Mouse (Mus musculus): ENCODE data around the gene Tspan4. TPM values are rescaled to one million over a fixed set of nuclear protein-coding genes. Genes with fewer than 3 reads are reported as not detected.

Tspan4 gene
- polyA plus RNA-seq, 1 experiment from 2014 or later: 36.8 TPM

DNA sequence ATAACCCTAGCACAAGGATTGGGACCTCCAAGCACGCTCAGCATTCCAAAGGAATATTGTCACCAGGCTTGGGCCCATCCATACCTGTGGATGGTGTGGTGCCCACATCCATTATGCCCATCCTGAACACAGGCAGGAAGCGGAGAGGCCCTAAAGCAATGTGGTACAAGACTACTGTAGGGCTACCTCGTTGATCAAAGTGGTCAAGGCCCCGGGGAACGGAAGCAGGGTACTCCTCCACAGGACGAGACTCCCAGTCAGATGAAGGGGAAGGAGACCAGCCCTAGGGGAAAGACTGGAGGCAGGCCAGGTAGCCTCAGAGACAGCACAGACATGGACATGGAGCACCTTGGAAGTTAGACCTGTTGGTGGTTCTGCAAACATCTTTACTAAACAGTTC lies 2.3 kb upstream of the Tspan4 start:
- no peaks in the 10 kb centered on the region for H3K27me3 ChIP-seq
- H3K9ac ChIP-seq: no peak overlapping the region
- ATAC-seq (ENCODE audit: insufficient number of reproducible peaks, insufficient read depth, low FRiP score, low TSS enrichment): no peak
- no peak overlapping the region for H3K4me3 ChIP-seq
- H3K27ac ChIP-seq: no peak overlapping the region
- peaks cover 57% of the 10 kb centered on the region for H3K4me1 ChIP-seq
- WGBS: 85% methylated on average over 6 of the region's 6 CpGs
- peaks cover 36% of the 10 kb centered on the region for H3K36me3 ChIP-seq
- no peak overlapping the region for H3K4me2 ChIP-seq (replicated peaks)
- no peaks in the 10 kb centered on the region for H3K9me3 ChIP-seq

DNA sequence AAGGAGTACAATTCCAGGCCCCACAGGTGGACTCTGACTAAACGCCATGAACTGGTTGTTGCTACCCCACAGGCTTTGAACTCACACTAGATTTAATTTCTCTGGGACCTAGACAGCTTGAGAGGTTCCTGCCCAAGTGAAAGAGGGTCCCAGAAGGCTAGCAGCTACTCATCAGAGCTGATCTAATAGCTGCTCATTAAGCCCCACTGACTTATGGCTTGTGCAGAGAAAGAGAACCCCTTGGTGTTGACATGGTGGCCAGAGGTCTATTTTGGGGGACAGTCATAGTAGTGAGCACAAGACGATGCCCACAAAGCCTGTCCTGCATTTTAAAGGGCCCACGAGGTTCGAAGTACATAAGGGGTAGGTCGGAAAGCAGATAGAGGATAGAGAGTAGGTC lies 880 bp upstream of the Tspan4 start:
- H3K9me3 ChIP-seq: no peaks in the 10 kb centered on the region
- H3K36me3 ChIP-seq: peaks cover 36% of the 10 kb centered on the region
- H3K4me3 ChIP-seq: peak overlapping the region; percentile 80
- H3K27me3 ChIP-seq: no peaks in the 10 kb centered on the region
- peaks cover 53% of the 10 kb centered on the region for H3K4me1 ChIP-seq
- peak overlapping the region; percentile 73 for H3K9ac ChIP-seq
- H3K4me2 ChIP-seq (replicated peaks): peak overlapping the region; percentile 81
- ATAC-seq (ENCODE audit: insufficient number of reproducible peaks, insufficient read depth, low FRiP score, low TSS enrichment): no peak
- H3K27ac ChIP-seq: no peak overlapping the region
- WGBS: 10% methylated on average over 5 of the region's 5 CpGs

DNA sequence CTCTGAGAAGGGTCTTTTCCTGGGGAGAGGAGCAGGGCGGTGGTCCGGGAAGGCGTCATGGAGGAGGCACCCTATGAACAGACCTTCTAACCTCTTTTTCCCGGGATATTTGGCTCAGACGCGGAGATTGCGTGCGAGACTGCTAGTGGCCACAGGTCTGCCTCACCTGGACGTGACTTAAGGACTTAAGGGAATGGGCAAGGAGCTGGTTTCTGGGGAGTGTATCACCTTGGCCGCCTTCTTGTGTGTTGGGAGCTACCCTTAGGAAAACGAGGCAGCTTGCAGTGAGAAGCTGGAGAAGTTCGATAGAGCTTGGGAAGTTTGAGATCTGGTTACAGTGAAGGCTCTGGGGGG lies 742 bp downstream of the Tspan4 start:
- H3K4me1 ChIP-seq: peaks cover 45% of the 10 kb centered on the region
- H3K9me3 ChIP-seq: no peaks in the 10 kb centered on the region
- H3K36me3 ChIP-seq: peaks cover 20% of the 10 kb centered on the region
- peak overlapping the region; percentile 80 for H3K4me3 ChIP-seq
- peak overlapping the region; percentile 81 for H3K4me2 ChIP-seq (replicated peaks)
- H3K9ac ChIP-seq: peak overlapping the region; percentile 73
- WGBS: under 1% methylated on average over 12 of the region's 12 CpGs
- H3K27ac ChIP-seq: peak overlapping the region; percentile 85
- ATAC-seq (ENCODE audit: insufficient number of reproducible peaks, insufficient read depth, low FRiP score, low TSS enrichment): peak; percentile 3; the same call in 1 of the 2 replicates
- no peaks in the 10 kb centered on the region for H3K27me3 ChIP-seq

DNA sequence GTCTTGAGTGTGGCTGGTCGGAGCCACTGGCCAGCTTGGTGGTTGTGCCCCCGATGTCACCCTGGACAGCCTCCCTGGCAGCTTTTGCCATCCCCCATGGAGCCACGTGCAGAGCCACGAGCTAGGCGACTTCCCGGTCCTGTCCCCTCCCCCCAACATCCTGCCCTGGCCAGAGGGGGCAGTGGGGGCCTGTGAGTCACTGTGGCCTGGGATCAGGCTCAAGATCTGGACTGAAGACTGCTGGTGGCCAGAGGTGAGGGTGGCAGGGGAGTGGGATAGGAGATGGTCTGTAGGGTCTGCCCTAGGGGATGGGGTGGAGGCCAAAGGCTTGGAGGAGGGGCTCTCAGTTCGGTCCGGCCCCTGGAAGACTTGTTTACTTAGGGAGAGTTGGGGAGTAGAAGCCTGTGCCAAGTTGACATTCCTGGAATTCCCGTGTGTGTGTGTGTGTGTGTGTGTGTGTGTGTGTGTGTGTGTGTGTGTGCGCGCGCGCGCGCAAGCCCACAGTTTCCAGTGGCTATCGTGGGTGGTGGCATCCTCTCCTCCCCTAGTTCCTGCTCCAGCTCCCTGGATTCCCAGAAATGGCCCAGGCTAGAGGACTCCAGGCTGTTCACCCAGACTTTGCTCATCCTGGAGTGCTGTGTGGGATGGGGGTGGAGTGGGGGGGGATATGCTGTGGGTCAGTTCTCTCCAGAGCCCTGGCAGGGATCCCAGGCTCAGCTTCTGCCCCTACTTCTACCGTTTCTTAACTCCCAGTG lies 1.4 kb downstream of the Tspan4 start:
- 2% methylated on average over 17 of the region's 17 CpGs for WGBS
- peak overlapping the region; percentile 85 for H3K27ac ChIP-seq
- H3K9ac ChIP-seq: peak overlapping the region; percentile 73
- peaks cover 51% of the 10 kb centered on the region for H3K4me1 ChIP-seq
- peaks cover 5% of the 10 kb centered on the region; the same call in 1 of the 2 replicates for H3K27me3 ChIP-seq
- no peaks in the 10 kb centered on the region for H3K9me3 ChIP-seq
- H3K4me3 ChIP-seq: peak overlapping the region; percentile 80
- ATAC-seq (ENCODE audit: insufficient number of reproducible peaks, insufficient read depth, low FRiP score, low TSS enrichment): peak; percentile 36
- H3K4me2 ChIP-seq (replicated peaks): peak overlapping the region; percentile 81
- H3K36me3 ChIP-seq: peaks cover 14% of the 10 kb centered on the region

DNA sequence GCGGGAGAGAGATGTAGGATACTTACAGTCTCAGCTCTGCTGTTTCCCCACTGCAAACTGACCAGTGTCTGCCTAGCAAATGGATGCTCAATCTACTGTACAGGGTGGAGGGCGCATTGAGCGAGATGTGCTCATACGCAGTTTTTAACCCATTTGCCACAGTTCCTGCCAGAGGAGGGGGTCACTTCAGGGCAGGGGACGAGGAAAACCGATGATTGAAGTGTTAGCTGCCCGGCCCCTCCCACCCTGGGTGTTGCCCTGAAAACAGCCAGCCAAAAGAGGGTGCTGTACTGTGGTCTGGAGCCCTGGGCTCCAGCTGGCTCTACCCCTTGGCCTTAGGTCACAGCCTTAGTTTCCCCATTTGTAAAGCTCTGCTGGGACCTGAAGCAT lies 1.9 kb downstream of the Tspan4 start:
- H3K9me3 ChIP-seq: no peaks in the 10 kb centered on the region
- ATAC-seq (ENCODE audit: insufficient number of reproducible peaks, insufficient read depth, low FRiP score, low TSS enrichment): no peak
- H3K27ac ChIP-seq: peak overlapping the region; percentile 85
- H3K9ac ChIP-seq: peak overlapping the region; percentile 73
- peaks cover 7% of the 10 kb centered on the region for H3K27me3 ChIP-seq
- peaks cover 10% of the 10 kb centered on the region for H3K36me3 ChIP-seq
- H3K4me1 ChIP-seq: peaks cover 57% of the 10 kb centered on the region
- 14% methylated on average over 7 of the region's 7 CpGs for WGBS
- H3K4me3 ChIP-seq: peak overlapping the region; percentile 80
- peak overlapping the region; percentile 81 for H3K4me2 ChIP-seq (replicated peaks)

DNA sequence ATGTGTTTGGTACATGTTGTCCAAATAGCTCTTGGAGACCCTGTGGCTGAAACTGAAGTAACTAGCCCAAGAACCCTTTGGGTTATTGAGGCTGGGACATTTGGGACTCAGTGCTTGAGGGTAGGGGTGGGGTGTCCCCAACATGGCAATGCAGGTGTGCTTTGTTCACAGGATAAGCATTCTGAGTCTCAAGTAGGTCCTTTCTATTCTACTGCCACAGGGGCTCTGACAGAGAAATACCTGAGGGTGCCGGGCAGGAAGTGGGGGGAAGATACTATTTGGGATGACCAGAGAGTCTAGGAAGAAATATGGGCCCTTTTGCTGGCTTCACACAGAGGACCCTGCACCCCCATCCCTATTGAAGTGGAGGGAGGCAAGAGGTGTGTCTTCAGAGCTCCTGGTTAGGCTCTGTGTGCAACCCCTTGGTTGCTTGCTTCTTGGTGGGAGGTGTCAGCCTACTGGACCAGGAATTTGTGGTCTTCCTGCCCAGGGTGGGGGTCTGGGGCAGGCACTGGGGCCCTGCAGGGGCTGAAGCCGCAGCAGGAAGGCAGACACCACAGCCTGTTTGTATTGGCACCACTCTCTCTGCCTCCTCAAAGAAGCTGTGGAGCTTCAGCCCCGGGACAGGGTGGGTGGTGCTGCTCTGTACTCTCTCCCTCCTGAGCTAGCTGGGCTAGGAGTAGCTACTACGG lies 2.7 kb downstream of the Tspan4 start:
- Histone ChIP-seq H3K4me1 (peaks cover 64% of the 10 kb centered on the region), H3K9ac (no peak overlapping the region), H3K4me2 (replicated peaks) (peak overlapping the region; percentile 19), H3K9me3 (no peaks in the 10 kb centered on the region), H3K36me3 (peaks cover 2% of the 10 kb centered on the region), H3K4me3 (no peak overlapping the region), H3K27me3 (peaks cover 15% of the 10 kb centered on the region), H3K27ac (peak overlapping the region; percentile 85)
- WGBS: 58% methylated on average over 4 of the region's 4 CpGs
- ATAC-seq (ENCODE audit: insufficient number of reproducible peaks, insufficient read depth, low FRiP score, low TSS enrichment): no peak

DNA sequence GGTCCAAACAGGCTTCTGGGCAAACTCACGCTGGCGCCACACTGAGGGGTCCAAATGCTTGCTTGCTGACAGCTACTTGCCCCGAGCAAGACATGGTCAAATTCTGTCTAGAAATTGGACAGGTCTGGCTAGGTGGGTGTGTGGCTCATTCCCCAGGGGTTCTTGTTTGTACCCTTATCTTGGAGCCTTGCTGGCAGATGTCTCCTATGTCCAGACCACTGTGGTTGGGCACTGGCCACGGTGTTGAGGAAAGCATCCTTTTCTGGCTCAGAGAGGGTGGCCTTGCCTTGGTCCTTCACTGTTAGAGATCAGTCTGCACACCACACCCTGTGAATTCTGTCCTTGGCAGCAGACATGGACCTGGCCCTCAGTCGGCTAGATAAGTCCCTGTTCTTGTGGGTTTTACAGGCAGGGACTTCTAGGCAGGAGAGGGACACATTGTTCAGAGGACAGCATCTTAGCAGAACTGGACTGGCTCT lies 3.3 kb downstream of the Tspan4 start:
- no peak overlapping the region for H3K4me3 ChIP-seq
- H3K9ac ChIP-seq: no peak overlapping the region

DNA sequence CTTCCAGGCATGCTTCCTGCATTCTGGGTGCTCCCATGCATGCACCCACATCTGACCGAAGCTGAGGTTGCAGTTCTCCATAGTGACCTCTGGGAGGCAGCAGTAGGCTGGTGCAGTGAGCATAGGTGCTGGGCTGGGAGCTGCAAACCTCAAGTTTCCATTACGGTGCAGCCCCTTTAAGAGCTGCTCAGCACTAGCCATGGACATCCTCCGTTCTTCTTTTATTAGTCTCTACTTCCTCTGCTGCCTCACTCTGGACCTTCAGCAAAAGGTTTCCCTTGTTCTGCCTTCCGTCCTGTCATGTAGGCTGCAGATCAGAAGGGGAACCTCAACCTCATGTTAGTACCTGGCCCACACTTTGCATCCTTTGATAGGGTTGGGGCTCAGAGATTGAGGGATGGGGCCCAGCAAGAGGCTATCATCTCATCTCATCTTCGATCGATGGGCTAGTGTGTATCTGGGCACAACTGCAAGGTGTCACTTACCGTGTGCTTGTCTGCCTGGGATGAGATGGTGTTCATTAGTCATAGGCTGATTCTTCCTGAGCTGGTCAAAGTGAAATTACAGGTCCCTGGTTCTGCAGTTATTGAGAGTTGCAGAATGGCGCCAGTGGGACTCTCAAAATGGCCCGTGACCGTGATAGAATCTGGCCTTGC lies 5.9 kb downstream of the Tspan4 start:
- Histone ChIP-seq H3K9me3 (no peaks in the 10 kb centered on the region), H3K4me3 (peak overlapping the region; percentile 56), H3K27me3 (peaks cover 26% of the 10 kb centered on the region), H3K27ac (no peak overlapping the region), H3K9ac (no peak overlapping the region), H3K4me1 (peaks cover 52% of the 10 kb centered on the region), H3K4me2 (replicated peaks) (peak overlapping the region; percentile 98), H3K36me3 (no peaks in the 10 kb centered on the region)
- WGBS: 10% methylated on average over 10 of the region's 10 CpGs
- ATAC-seq (ENCODE audit: insufficient number of reproducible peaks, insufficient read depth, low FRiP score, low TSS enrichment): no peak

More for the DNA sequence above, 3.3 kb downstream of the Tspan4 start:
- 75% methylated on average over 5 of the region's 5 CpGs for WGBS
- Histone ChIP-seq H3K36me3 (no peaks in the 10 kb centered on the region), H3K4me2 (replicated peaks) (peak overlapping the region; percentile 19), H3K27me3 (peaks cover 21% of the 10 kb centered on the region), H3K9me3 (no peaks in the 10 kb centered on the region), H3K4me1 (peaks cover 69% of the 10 kb centered on the region), H3K27ac (0 out of 2 replicates have a peak overlapping the region, but pooled peaks have one; percentile 85)
- ATAC-seq (ENCODE audit: insufficient number of reproducible peaks, insufficient read depth, low FRiP score, low TSS enrichment): no peak

DNA sequence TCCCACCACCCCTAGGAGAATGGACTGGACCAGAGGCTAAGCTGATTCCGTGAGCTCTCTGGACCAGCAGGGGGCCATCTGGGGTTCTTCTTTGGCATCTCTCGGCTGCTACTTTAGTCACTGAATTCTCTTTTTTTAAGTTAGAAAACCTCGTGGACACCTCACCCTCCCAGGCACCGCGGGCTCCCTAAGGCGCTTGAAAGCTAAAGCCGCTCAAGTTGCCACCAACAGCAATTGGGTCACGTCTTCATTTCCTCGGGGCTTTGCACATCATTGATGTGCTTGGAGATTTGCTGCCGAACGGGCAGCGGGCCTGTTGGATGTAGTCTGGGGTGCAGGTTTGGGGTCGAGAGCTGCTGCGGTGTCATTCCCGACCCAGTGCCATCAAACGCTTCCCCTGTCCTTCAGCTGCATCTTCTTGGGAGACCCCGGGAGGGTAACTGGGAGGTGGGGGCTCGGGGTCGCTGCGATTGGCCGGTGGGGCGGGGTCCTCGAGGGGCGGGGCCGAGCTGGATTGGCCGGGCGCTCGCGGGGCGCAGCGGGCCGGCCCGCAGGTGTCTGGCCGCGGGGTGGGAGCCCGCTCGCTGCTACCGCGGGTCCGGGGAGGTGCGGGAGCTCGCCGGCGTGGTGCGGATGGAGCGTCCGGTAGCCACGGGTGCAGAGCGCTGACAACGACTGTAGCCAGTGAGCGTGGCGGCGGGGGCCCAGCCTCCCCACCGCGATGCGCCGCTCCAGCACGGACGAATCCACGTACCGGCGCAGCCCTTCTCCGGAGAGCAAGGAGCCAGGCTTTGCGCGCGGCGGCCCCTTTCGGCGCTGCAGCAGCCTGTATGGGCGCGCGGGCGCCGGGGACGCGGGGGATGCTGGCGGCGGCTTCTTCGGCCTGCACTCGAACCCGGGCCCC lies 6.7 kb downstream of the Tspan4 start:
- Histone ChIP-seq H3K36me3 (no peaks in the 10 kb centered on the region), H3K4me1 (peaks cover 45% of the 10 kb centered on the region), H3K27ac (no peak overlapping the region), H3K9ac (peak overlapping the region; percentile 53), H3K27me3 (peaks cover 26% of the 10 kb centered on the region), H3K4me2 (replicated peaks) (peak overlapping the region; percentile 98), H3K9me3 (no peaks in the 10 kb centered on the region), H3K4me3 (peak overlapping the region; percentile 56)
- WGBS: under 1% methylated on average over 80 of the region's 81 CpGs
- ATAC-seq (ENCODE audit: insufficient number of reproducible peaks, insufficient read depth, low FRiP score, low TSS enrichment): no peak; the same call in 1 of the 2 replicates

DNA sequence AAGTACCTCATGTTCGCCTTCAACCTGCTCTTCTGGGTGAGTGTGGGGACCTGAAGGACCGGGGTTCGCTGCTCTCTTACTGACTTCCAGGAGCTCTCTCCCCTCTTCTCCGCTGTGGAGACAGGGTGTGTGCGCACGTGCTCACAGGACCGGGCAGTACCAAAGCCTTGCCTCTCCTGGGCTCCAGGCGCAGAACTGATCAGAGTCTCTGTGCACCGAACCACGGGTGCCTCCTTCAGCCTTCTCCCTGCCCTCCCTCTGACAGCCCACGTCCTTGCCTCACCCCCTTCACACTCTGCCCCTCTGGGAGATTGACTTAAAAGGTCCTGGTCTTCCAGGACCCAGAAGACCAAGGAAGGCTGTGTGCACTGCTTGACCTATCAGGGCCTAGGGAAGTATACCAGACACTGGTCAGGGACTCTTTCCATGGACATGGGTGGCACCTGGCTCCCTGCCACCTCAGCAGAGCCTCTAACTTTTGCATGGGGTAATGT lies 7.5 kb downstream of the Tspan4 start:
- no peaks in the 10 kb centered on the region for H3K36me3 ChIP-seq
- WGBS: 10% methylated on average over 11 of the region's 11 CpGs
- no peak for ATAC-seq (ENCODE audit: insufficient number of reproducible peaks, insufficient read depth, low FRiP score, low TSS enrichment)
- H3K9ac ChIP-seq: peak overlapping the region; percentile 53
- H3K27me3 ChIP-seq: peaks cover 26% of the 10 kb centered on the region
- peak overlapping the region; percentile 56 for H3K4me3 ChIP-seq
- peak overlapping the region; percentile 98 for H3K4me2 ChIP-seq (replicated peaks)
- no peak overlapping the region for H3K27ac ChIP-seq
- H3K4me1 ChIP-seq: peaks cover 36% of the 10 kb centered on the region
- H3K9me3 ChIP-seq: no peaks in the 10 kb centered on the region
